Mouse (Mus musculus) heart, embryonic 13.5 days (tissue): ENCODE data around the gene Tfe3. TPM values are rescaled to one million over a fixed set of nuclear protein-coding genes. Genes with fewer than 3 reads are reported as not detected.
"Not testable (repeated sequence)": the region's sequence is repeated elsewhere in the genome, so short reads cannot be mapped to it uniquely, and the experiment has no call there.

Experiments
- ATAC-seq: fragments of 200-750 bp; cut with Nextera tagmentation; 2 replicates; pipeline ENCODE4 v1.8.0; 2017; ENCODE audit warnings: moderate TSS enrichment; ENCODE audit not compliant: insufficient number of reproducible peaks, low FRiP score, low TSS enrichment; ENCODE audit errors: extremely low read depth
- H3K27ac ChIP-seq: fragments of 300-500 bp; sonication (generic); replicated peaks from 2 replicates; pipeline ENCODE4 v1.5.1; 2015; ENCODE audit warnings: moderate library complexity, mild to moderate bottlenecking, inconsistent platforms
- H3K27me3 ChIP-seq: fragments of 300-500 bp; sonication (generic); replicated peaks from 2 replicates; pipeline ENCODE4 v1.6.1; 2015; ENCODE audit warnings: mild to moderate bottlenecking, inconsistent platforms
- H3K36me3 ChIP-seq: fragments of 300-500 bp; sonication (generic); 2 replicates; pipeline ENCODE4 v1.6.1; 2015; ENCODE audit warnings: mild to moderate bottlenecking, inconsistent platforms
- H3K4me1 ChIP-seq: fragments of 300-500 bp; sonication (generic); 2 replicates; pipeline ENCODE4 v1.6.1; 2015; ENCODE audit warnings: inconsistent platforms
- H3K4me2 ChIP-seq: fragments of 300-500 bp; sonication (generic); 2 replicates; pipeline ENCODE4 v1.6.1; 2015; ENCODE audit warnings: inconsistent platforms, mild to moderate bottlenecking, moderate library complexity
- H3K4me3 ChIP-seq: fragments of 300-500 bp; sonication (generic); 2 replicates; pipeline ENCODE4 v1.5.1; 2015; ENCODE audit warnings: moderate library complexity, mild to moderate bottlenecking, inconsistent platforms
- H3K9ac ChIP-seq: fragments of 300-500 bp; sonication (generic); 2 replicates; pipeline ENCODE4 v1.6.1; 2015; ENCODE audit warnings: inconsistent platforms, mild to moderate bottlenecking, moderate library complexity
- H3K9me3 ChIP-seq: fragments of 300-500 bp; sonication (generic); 2 replicates; pipeline ENCODE4 v1.6.1; 2016; ENCODE audit warnings: inconsistent platforms
- WGBS: fragments of 180-500 bp; shearing (Covaris S2); methylation state at CpG from one replicate; pipeline ENCODE4 v1.1.7; 2015; ENCODE audit warnings: mixed read lengths; 5-methylcytosine and 5-hydroxymethylcytosine counted together
- polyA plus RNA-seq: library from polyadenylated mRNA; unstranded; fragments of >200 nt; fragmentation: Nextera tagmentation; extraction: Ambion mirVana; gene quantifications from 2 replicates; pipeline ENCODE4 v1.2.1, GENCODE M21; 2015

Gene Tfe3
- polyA plus RNA-seq, 1 experiment from 2014 or later: 16.3 TPM

- not testable (repeated sequence) for H3K9me3 ChIP-seq, ATAC-seq, H3K4me1 ChIP-seq, H3K27ac ChIP-seq, H3K27me3 ChIP-seq, H3K4me2 ChIP-seq, H3K4me3 ChIP-seq, H3K36me3 ChIP-seq, H3K9ac ChIP-seq
- WGBS: 6% methylated on average over 3 of the region's 3 CpGs
Measured at GRCm38 (mm10) chrX:7753627-7754026, 8.7 kb upstream of the Tfe3 start.

DNA sequence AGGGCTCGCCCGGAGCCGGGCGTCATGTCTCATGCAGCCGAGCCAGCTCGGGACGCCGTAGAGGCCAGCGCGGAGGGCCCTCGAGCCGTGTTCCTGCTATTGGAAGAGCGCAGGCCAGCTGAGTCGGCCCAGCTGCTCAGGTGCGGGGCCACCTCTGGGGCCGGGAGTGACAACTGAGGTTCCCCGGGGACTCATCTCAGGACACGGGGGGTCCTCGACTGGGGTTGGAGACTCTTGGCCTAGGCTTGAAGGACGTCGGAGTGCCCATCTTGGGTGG lies 499 bp downstream of the Tfe3 start:
- no peaks in the 10 kb centered on the region for H3K9me3 ChIP-seq
- WGBS: 11% methylated on average over 21 of the region's 21 CpGs
- H3K4me3 ChIP-seq: peak overlapping the region; percentile 76
- H3K27me3 ChIP-seq: no peaks in the 10 kb centered on the region
- ATAC-seq: peak; percentile 3; the same call in 1 of the 2 replicates
- H3K36me3 ChIP-seq: peaks cover 18% of the 10 kb centered on the region
- peak overlapping the region; percentile 84 for H3K27ac ChIP-seq
- H3K4me2 ChIP-seq: peak overlapping the region; percentile 75
- H3K4me1 ChIP-seq: peaks cover 22% of the 10 kb centered on the region
- H3K9ac ChIP-seq: peak overlapping the region; percentile 89

DNA sequence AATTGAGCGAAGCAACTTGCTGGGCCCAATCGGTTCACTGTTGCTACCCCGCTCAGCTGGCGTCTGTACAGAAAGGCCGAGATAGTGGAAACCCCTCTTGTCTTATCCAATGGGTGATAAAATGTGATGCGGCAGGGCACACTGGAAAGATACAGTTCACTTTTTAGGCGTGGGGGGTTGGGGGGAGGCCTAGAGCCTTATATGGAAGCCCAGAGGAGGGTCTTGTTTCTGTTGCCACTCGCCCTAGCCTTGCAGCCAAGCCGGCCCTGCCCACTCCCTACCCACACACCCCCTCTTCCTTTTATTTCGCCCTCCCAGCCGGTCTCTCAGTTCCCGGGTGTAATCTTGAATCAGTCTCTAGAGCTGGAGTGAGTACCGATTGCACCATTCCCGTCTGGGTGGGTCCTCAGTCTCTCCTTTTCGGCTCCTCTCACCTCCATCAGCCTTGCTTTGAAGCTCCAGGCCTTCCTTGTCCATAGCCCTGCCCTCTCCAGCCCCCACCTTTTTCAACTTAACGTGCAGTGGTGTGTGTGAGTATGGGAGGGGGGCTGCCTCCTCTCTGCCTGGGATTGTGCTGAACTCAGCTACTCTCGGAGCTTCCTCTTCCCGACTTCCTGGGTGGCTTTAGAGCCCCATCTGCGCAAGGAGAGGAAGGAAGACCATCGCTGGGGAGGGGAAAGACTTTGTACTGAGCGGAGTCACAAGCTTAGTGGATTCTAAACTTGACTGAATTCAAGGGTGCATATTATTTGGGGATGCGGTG lies 1.5 kb downstream of the Tfe3 start:
- peaks cover 22% of the 10 kb centered on the region for H3K4me1 ChIP-seq
- H3K9me3 ChIP-seq: no peaks in the 10 kb centered on the region
- peak overlapping the region; percentile 75 for H3K4me2 ChIP-seq
- H3K27me3 ChIP-seq: no peaks in the 10 kb centered on the region
- H3K4me3 ChIP-seq: peak overlapping the region; percentile 76
- H3K9ac ChIP-seq: peak overlapping the region; percentile 89
- H3K27ac ChIP-seq: peak overlapping the region; percentile 84
- 9% methylated on average over 22 of the region's 22 CpGs for WGBS
- peaks cover 27% of the 10 kb centered on the region for H3K36me3 ChIP-seq
- ATAC-seq: no peak

GRCm38 (mm10) chrX:7764657-7765280 lies 2.4 kb downstream of the Tfe3 start:
- Histone ChIP-seq H3K4me3 (peak overlapping the region; percentile 76), H3K36me3 (peaks cover 34% of the 10 kb centered on the region), H3K27ac (peak overlapping the region; percentile 73), H3K9ac (peak overlapping the region; percentile 89), H3K27me3 (no peaks in the 10 kb centered on the region), H3K4me2 (peak overlapping the region; percentile 75), H3K9me3 (no peaks in the 10 kb centered on the region), H3K4me1 (peaks cover 22% of the 10 kb centered on the region)
- ATAC-seq: no peak
- WGBS: 14% methylated on average over 9 of the region's 9 CpGs

GRCm38 (mm10) chrX:7765281-7765670 lies 2.9 kb downstream of the Tfe3 start:
- H3K27ac ChIP-seq: peak overlapping the region; percentile 73
- peaks cover 22% of the 10 kb centered on the region for H3K4me1 ChIP-seq
- H3K4me3 ChIP-seq: peak overlapping the region; percentile 76
- ATAC-seq: no peak
- peak overlapping the region; percentile 89 for H3K9ac ChIP-seq
- peaks cover 39% of the 10 kb centered on the region for H3K36me3 ChIP-seq
- H3K9me3 ChIP-seq: no peaks in the 10 kb centered on the region
- peak overlapping the region; percentile 75 for H3K4me2 ChIP-seq
- H3K27me3 ChIP-seq: no peaks in the 10 kb centered on the region
- 16% methylated on average over 13 of the region's 13 CpGs for WGBS

DNA sequence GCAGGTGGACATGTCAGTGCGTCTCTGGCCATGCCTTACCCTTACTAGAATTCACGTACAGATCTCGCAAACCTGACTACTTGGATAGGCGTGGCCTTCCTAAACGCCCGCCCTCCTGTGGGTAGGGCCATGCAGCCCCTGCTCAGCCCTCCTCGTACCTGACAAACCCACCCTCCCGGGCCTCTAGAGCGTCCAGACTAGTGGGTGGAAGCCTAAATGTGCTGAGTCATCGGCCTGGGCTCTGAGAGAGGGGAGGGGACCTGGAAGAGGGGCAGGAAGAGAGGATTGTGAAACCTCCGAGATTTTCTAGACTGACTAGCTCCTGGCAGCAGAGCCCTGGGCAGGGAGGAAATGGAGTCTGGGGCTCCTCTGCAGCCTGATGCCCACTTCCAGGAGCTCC lies 3.4 kb downstream of the Tfe3 start:
- Histone ChIP-seq H3K9me3 (no peaks in the 10 kb centered on the region), H3K4me2 (peak overlapping the region; percentile 75), H3K36me3 (peaks cover 44% of the 10 kb centered on the region), H3K9ac (peak overlapping the region; percentile 89), H3K27me3 (no peaks in the 10 kb centered on the region), H3K4me1 (peaks cover 22% of the 10 kb centered on the region), H3K4me3 (peak overlapping the region; percentile 76), H3K27ac (peak overlapping the region; percentile 73)
- WGBS: 14% methylated on average over 11 of the region's 11 CpGs
- ATAC-seq: peak; percentile 35; the same call in 1 of the 2 replicates

DNA sequence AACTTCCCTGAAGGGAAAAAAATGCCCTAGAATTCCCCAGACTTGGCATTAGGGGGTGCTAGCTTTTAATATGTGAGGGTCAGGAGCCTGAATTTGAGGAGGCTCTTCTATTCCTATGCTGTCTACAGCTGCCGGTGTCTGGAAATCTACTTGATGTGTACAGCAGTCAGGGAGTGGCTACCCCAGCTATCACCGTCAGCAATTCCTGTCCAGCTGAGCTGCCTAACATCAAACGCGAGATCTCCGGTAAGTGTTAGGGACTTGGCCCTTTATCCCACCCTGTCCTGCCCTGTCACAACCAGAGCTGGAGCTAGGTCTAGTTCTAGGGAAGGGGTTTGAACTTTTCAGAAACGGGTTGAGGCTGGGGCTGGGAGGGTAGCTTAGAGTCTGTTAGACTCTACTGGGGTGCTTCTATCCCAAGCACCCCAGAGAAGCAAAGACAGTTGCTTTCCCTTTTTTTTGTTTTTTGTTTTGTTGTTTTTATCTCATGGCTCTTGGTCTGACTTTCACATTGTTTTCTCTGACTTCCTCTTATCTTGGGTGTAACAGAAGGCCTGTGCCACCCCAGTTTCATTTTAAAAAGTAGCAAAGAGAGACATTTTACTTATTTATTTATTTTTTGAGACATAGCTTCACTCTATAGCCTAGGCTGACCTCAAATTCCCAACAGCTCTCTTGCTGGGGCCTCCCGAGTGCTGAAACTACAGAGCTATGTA lies 7.1 kb downstream of the Tfe3 start:
- Histone ChIP-seq H3K27ac (no peak overlapping the region), H3K4me3 (no peak overlapping the region), H3K4me1 (peaks cover 18% of the 10 kb centered on the region), H3K9me3 (no peaks in the 10 kb centered on the region), H3K4me2 (no peak overlapping the region), H3K9ac (no peak overlapping the region), H3K36me3 (peaks cover 81% of the 10 kb centered on the region), H3K27me3 (no peaks in the 10 kb centered on the region)
- no peak for ATAC-seq
- WGBS: 67% methylated on average over 7 of the region's 7 CpGs

GRCm38 (mm10) chrX:7772766-7773165 lies 10.4 kb downstream of the Tfe3 start:
- Histone ChIP-seq H3K27me3 (no peaks in the 10 kb centered on the region), H3K36me3 (peaks cover 66% of the 10 kb centered on the region), H3K4me3 (no peak overlapping the region), H3K27ac (no peak overlapping the region), H3K4me1 (no peaks in the 10 kb centered on the region), H3K9me3 (no peaks in the 10 kb centered on the region), H3K9ac (no peak overlapping the region), H3K4me2 (no peak overlapping the region)
- 62% methylated on average over 2 of the region's 2 CpGs for WGBS
- ATAC-seq: no peak

GRCm38 (mm10) chrX:7775501-7776205 lies 13.3 kb downstream of the Tfe3 start:
- Histone ChIP-seq H3K4me2 (no peak overlapping the region), H3K4me1 (no peaks in the 10 kb centered on the region), H3K27ac (no peak overlapping the region), H3K27me3 (no peaks in the 10 kb centered on the region), H3K9me3 (no peaks in the 10 kb centered on the region), H3K36me3 (peaks cover 40% of the 10 kb centered on the region), H3K9ac (no peak overlapping the region), H3K4me3 (no peak overlapping the region)
- no peak for ATAC-seq
- 72% methylated on average over 9 of the region's 9 CpGs for WGBS

DNA sequence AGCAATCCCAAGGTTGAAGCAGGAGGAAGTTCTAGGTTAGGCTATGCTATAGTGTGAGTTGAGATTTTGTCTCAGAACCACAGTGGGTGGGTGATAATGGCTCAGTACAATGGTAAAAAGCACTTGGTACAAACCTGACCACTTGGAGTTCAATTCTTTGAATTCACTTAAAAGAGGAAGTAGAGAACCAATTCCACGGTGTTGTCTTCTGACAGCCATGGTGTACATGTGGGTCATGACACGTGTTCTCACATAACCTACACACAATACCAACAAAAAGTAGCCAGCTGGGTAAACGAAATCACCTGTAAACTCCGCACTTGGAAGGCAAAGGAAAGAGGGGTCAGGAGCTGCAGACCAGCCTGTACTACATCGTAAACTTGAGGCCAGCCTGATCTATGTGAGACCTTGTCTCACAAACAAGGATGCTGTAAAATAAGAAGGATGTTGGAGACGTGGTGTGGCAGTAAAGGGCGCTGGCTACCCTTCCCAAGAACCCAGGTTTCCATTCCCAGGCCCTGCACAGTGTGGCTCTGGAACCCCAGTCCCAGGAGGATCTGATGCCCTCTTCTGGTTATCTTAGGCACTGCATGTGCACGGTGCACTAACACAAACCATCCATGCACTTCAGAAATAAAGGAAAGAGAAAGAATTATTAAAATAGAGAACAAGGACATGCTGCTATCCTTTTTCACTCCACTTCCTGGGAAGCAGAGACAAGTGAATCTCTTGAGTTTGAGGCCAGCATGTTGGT lies 14.1 kb downstream of the Tfe3 start:
- H3K4me1 ChIP-seq: no peaks in the 10 kb centered on the region
- H3K27me3 ChIP-seq: no peaks in the 10 kb centered on the region
- no peak overlapping the region for H3K9ac ChIP-seq
- no peak overlapping the region for H3K27ac ChIP-seq
- H3K4me2 ChIP-seq: no peak overlapping the region
- peaks cover 32% of the 10 kb centered on the region for H3K36me3 ChIP-seq
- 46% methylated on average over 8 of the region's 8 CpGs for WGBS
- no peaks in the 10 kb centered on the region for H3K9me3 ChIP-seq
- no peak for ATAC-seq
- no peak overlapping the region for H3K4me3 ChIP-seq
